Mouse (Mus musculus): ENCODE results near the gene Prss22. TPM values are rescaled to one million over a fixed set of nuclear protein-coding genes. Genes with fewer than 3 reads are reported as not detected.

Gene Prss22
- polyA plus RNA-seq, 1 experiment from 2014 or later = 0.57 TPM

- Histone ChIP-seq H3K27me3 (replicated peaks; ENCODE audit: insufficient read depth, low read length) (0 out of 2 replicates have a peak, but pooled peaks cover 5% of the 10 kb centered on the region), H3K4me1 (ENCODE audit: insufficient read depth, low read depth, low read length) (no peaks in the 10 kb centered on the region; the same call in 1 of the 2 replicates), H3K36me3 (ENCODE audit: insufficient read depth, low read length) (no peaks in the 10 kb centered on the region), H3K4me3 (ENCODE audit: low read depth, low read length) (no peak overlapping the region), H3K27ac (ENCODE audit: low read length) (no peak overlapping the region), H3K9me3 (ENCODE audit: low read length) (no peaks in the 10 kb centered on the region), H3K4me2 (replicated peaks; ENCODE audit: low read depth, low read length) (peak overlapping the region; percentile 25), H3K9ac (replicated peaks; ENCODE audit: low read depth) (no peak overlapping the region)
- 71% methylated on average over 9 of the region's 9 CpGs for WGBS
- ATAC-seq = peak; percentile 11
- DNase-seq (ENCODE audit: low spot score) = no peak
- TF ChIP-seq CTCF (IDR thresholded peaks at IDR 0.05) (no peak), EP300 (IDR thresholded peaks at IDR 0.05) (no peak)
These were observed 4.9 kb downstream of the Prss22 start for GRCm38 (mm10) chr17:23992789-23993553.

- 0 out of 2 replicates have a peak, but pooled peaks cover 3% of the 10 kb centered on the region for H3K27me3 ChIP-seq (replicated peaks; ENCODE audit: insufficient read depth, low read length)
- no peak overlapping the region for H3K4me3 ChIP-seq (ENCODE audit: low read depth, low read length)
- DNase-seq (ENCODE audit: low spot score) (peak; percentile 75), ATAC-seq (peak; percentile 82)
- H3K4me1 ChIP-seq (ENCODE audit: insufficient read depth, low read depth, low read length) = no peaks in the 10 kb centered on the region; the same call in 1 of the 2 replicates
- H3K9ac ChIP-seq (replicated peaks; ENCODE audit: low read depth) = no peak overlapping the region
- no peak overlapping the region for H3K27ac ChIP-seq (ENCODE audit: low read length)
- no peak overlapping the region for H3K4me2 ChIP-seq (replicated peaks; ENCODE audit: low read depth, low read length)
- H3K9me3 ChIP-seq (ENCODE audit: low read length) = no peaks in the 10 kb centered on the region
- 48% methylated on average over 2 of the region's 2 CpGs for WGBS
- no peaks in the 10 kb centered on the region for H3K36me3 ChIP-seq (ENCODE audit: insufficient read depth, low read length)
- TF ChIP-seq CTCF (IDR thresholded peaks at IDR 0.05) (no peak), EP300 (IDR thresholded peaks at IDR 0.05) (no peak)
These were observed 8.1 kb downstream of the Prss22 start for GRCm38 (mm10) chr17:23989802-23990201.

DNA sequence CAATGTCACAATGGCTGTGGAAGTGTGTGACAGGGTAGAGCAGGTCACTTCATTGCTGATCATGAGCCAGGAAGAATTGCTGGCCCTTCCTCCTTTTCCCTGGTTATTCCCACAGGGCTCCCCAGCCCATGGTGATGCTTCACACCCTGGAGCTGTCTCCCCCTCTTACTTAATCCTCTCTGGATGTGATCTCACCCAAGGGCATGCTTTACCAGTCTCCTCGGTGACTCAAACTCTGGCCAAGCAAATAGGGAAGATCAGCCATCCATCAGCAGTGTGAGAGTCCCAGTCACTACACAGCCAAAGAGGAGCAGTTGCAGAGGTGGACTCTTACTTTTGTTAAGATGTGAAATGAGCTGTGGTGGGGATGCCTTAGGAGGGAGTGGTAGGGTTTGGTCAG, 12.9 kb downstream of the Prss22 start:
- no peak for ATAC-seq
- Histone ChIP-seq H3K9ac (replicated peaks; ENCODE audit: low read depth) (no peak overlapping the region), H3K4me2 (replicated peaks; ENCODE audit: low read depth, low read length) (no peak overlapping the region), H3K4me3 (ENCODE audit: low read depth, low read length) (no peak overlapping the region), H3K27me3 (replicated peaks; ENCODE audit: insufficient read depth, low read length) (0 out of 2 replicates have a peak, but pooled peaks cover 3% of the 10 kb centered on the region), H3K36me3 (ENCODE audit: insufficient read depth, low read length) (no peaks in the 10 kb centered on the region), H3K9me3 (ENCODE audit: low read length) (no peaks in the 10 kb centered on the region), H3K4me1 (ENCODE audit: insufficient read depth, low read depth, low read length) (no peaks in the 10 kb centered on the region), H3K27ac (ENCODE audit: low read length) (no peak overlapping the region)
- TF ChIP-seq CTCF (IDR thresholded peaks at IDR 0.05) (no peak), EP300 (IDR thresholded peaks at IDR 0.05) (no peak)
- DNase-seq (ENCODE audit: low spot score) = no peak
- WGBS = 61% methylated on average over 1 of the region's 1 CpGs

- ATAC-seq (peak; percentile 37; the same call in 1 of the 2 replicates), DNase-seq (ENCODE audit: low spot score) (no peak)
- H3K27me3 ChIP-seq (replicated peaks; ENCODE audit: insufficient read depth, low read length) = 0 out of 2 replicates have a peak, but pooled peaks cover 3% of the 10 kb centered on the region
- 43% methylated on average over 4 of the region's 4 CpGs for WGBS
- no peaks in the 10 kb centered on the region for H3K4me1 ChIP-seq (ENCODE audit: insufficient read depth, low read depth, low read length)
- no peak overlapping the region for H3K27ac ChIP-seq (ENCODE audit: low read length)
- H3K4me2 ChIP-seq (replicated peaks; ENCODE audit: low read depth, low read length) = no peak overlapping the region
- H3K9ac ChIP-seq (replicated peaks; ENCODE audit: low read depth) = no peak overlapping the region
- TF ChIP-seq CTCF (IDR thresholded peaks at IDR 0.05) (no peak), EP300 (IDR thresholded peaks at IDR 0.05) (no peak)
- no peak overlapping the region for H3K4me3 ChIP-seq (ENCODE audit: low read depth, low read length)
- no peaks in the 10 kb centered on the region for H3K9me3 ChIP-seq (ENCODE audit: low read length)
- H3K36me3 ChIP-seq (ENCODE audit: insufficient read depth, low read length) = no peaks in the 10 kb centered on the region
These were observed 15.0 kb downstream of the Prss22 start for GRCm38 (mm10) chr17:23982912-23983311.

DNA sequence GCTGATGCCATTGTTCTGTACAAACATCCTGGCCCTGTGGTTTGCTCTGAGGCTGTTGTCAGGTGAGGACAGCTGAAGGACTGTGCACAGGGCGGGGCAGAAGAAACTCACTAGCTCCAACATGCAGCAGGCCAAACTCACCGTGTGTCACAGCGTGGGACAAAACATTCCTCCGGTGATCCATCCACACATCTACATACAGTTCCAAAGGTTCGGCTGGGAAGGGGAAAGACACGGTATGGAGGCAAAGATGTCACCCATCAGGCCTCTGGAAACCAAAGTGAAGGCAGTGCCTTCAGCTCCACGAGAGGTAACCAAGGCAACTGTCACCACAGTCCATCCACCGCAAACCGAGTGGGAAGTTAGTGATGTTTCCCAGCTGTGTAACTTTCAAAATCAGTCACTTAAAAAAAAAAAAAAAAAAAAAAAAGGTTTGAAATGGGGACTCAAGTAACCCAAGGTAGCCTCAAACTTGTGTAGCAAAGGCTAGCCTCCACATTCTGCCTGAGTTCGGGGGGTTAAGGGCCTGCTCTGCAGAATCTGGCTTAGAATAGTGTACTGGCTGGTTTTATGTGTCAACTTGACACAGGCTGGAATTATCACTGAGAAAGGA, 17.5 kb downstream of the Prss22 start, which contains the start of gene Prss30:
TSS of gene Prss30 (minus strand) at position 270 of the 613 bp plus-strand sequence.
- Histone ChIP-seq H3K9ac (replicated peaks; ENCODE audit: low read depth) (no peak within 1 kb of the TSS), H3K4me2 (replicated peaks; ENCODE audit: low read depth, low read length) (no peak within 1 kb of the TSS), H3K4me3 (ENCODE audit: low read depth, low read length) (no peak within 1 kb of the TSS), H3K4me1 (ENCODE audit: insufficient read depth, low read depth, low read length) (no peaks in the 10 kb centered on the region), H3K27me3 (replicated peaks; ENCODE audit: insufficient read depth, low read length) (no peaks in the 10 kb centered on the region), H3K27ac (ENCODE audit: low read length) (no peak within 1 kb of the TSS), H3K9me3 (ENCODE audit: low read length) (no peaks in the 10 kb centered on the region), H3K36me3 (ENCODE audit: insufficient read depth, low read length) (no peaks in the 10 kb centered on the region)
- 56% methylated on average over 10 of the region's 10 CpGs for WGBS
- DNase-seq (ENCODE audit: low spot score) (peak; percentile 37), ATAC-seq (0 out of 2 replicates have a peak, but pooled peaks have one; percentile 26)
- no peak for TF ChIP-seq EP300 (IDR thresholded peaks at IDR 0.05)
- TF ChIP-seq CTCF (IDR thresholded peaks at IDR 0.05) = no peak

- ATAC-seq = peak; percentile 43; the same call in 1 of the 2 replicates
- Histone ChIP-seq H3K4me3 (ENCODE audit: low read depth, low read length) (no peak overlapping the region), H3K4me1 (ENCODE audit: insufficient read depth, low read depth, low read length) (no peaks in the 10 kb centered on the region), H3K36me3 (ENCODE audit: insufficient read depth, low read length) (no peaks in the 10 kb centered on the region), H3K27ac (ENCODE audit: low read length) (no peak overlapping the region), H3K27me3 (replicated peaks; ENCODE audit: insufficient read depth, low read length) (no peaks in the 10 kb centered on the region), H3K9ac (replicated peaks; ENCODE audit: low read depth) (no peak overlapping the region), H3K4me2 (replicated peaks; ENCODE audit: low read depth, low read length) (no peak overlapping the region), H3K9me3 (ENCODE audit: low read length) (no peaks in the 10 kb centered on the region)
- 45% methylated on average over 3 of the region's 3 CpGs for WGBS
- no peak for TF ChIP-seq CTCF (IDR thresholded peaks at IDR 0.05)
- TF ChIP-seq EP300 (IDR thresholded peaks at IDR 0.05) = no peak
- DNase-seq (ENCODE audit: low spot score) = peak; percentile 42
These were observed 18.4 kb downstream of the Prss22 start for GRCm38 (mm10) chr17:23979471-23979870.

All from lung, postnatal 0 days (tissue).